Mouse (Mus musculus) MEL (cell line): Measurements from ENCODE around the gene Hsd3b7. TPM values are rescaled to one million over a fixed set of nuclear protein-coding genes. Genes with fewer than 3 reads are reported as not detected.

Experiments
- DNase-seq: peaks from one replicate; pipeline ENCODE4 v3.0.0; 2011; ENCODE audit warnings: low read depth, low spot score
- H3K27ac ChIP-seq: 2 replicates; pipeline ENCODE4 v1.5.1; 2012; ENCODE audit warnings: low read depth, mild to moderate bottlenecking, control low read depth, low read length, moderate library complexity; ENCODE audit not compliant: control insufficient read depth
- H3K27me3 ChIP-seq, 2 experiments: fragments of 150-350 bp in 1 of 2; sonication (generic) in 1 of 2; 2 replicates each; pipeline ENCODE4 v1.6.1; 2012; ENCODE audit warnings: low read length in 2 of 2, mild to moderate bottlenecking in 2 of 2, improper control_type of control experiment in 1 of 2, moderate library complexity in 1 of 2; ENCODE audit not compliant: insufficient read depth in 2 of 2, control insufficient read depth in 1 of 2
- H3K36me3 ChIP-seq, 2 experiments: 2 replicates each; pipeline ENCODE4 v1.6.1; 2012 to 2014; ENCODE audit warnings: low read length in 2 of 2, improper control_type of control experiment in 1 of 2, inconsistent platforms in 1 of 2, mild to moderate bottlenecking in 1 of 2; ENCODE audit not compliant: insufficient read depth in 2 of 2, control insufficient read depth in 1 of 2
- H3K4me1 ChIP-seq, 2 experiments: fragments of 150-350 bp in 1 of 2; sonication (generic) in 1 of 2; 2 replicates each; pipeline ENCODE4 v1.6.1; 2012; ENCODE audit warnings: low read length in 2 of 2, improper control_type of control experiment in 1 of 2, mild to moderate bottlenecking in 1 of 2; ENCODE audit not compliant: insufficient read depth in 2 of 2, control insufficient read depth in 1 of 2
- H3K4me3 ChIP-seq, 2 experiments: fragments of 150-350 bp in 1 of 2; sonication (generic) in 1 of 2; 2 replicates each; pipeline ENCODE4 v1.5.1; 2012; ENCODE audit warnings: low read depth in 2 of 2, low read length in 2 of 2, mild to moderate bottlenecking in 2 of 2, moderate library complexity in 2 of 2, control low read depth in 1 of 2, improper control_type of control experiment in 1 of 2; ENCODE audit not compliant: control insufficient read depth in 1 of 2, insufficient read depth in 1 of 2
- H3K79me2 ChIP-seq: 2 replicates; pipeline ENCODE4 v1.6.1; 2012; ENCODE audit warnings: mild to moderate bottlenecking, low read length, moderate library complexity; ENCODE audit not compliant: control insufficient read depth, poor library complexity, insufficient read depth
- H3K9ac ChIP-seq: 2 replicates; pipeline ENCODE4 v1.6.1; 2012; ENCODE audit warnings: low read depth, mild to moderate bottlenecking, control low read depth, low read length, moderate library complexity; ENCODE audit not compliant: control insufficient read depth, poor library complexity, severe bottlenecking
- H3K9me3 ChIP-seq: fragments of 150-350 bp; sonication (generic); replicated peaks from 2 replicates; pipeline ENCODE4 v1.6.1; 2012; ENCODE audit warnings: mild to moderate bottlenecking, low read length, improper control_type of control experiment, moderate library complexity; ENCODE audit not compliant: insufficient read depth
- BHLHE40 ChIP-seq: IDR thresholded peaks from 2 replicates; pipeline ENCODE4 v1.6.1; 2012; ENCODE audit warnings: low read depth, mild to moderate bottlenecking, inconsistent platforms, low read length, improper control_type of control experiment, borderline replicate concordance
- CHD2 ChIP-seq: IDR thresholded peaks from 2 replicates; pipeline ENCODE4 v1.6.1; 2011; ENCODE audit warnings: low read length, improper control_type of control experiment
- E2F4 ChIP-seq: IDR thresholded peaks from 2 replicates; pipeline ENCODE4 v1.6.1; 2011; ENCODE audit warnings: low read depth, low read length, improper control_type of control experiment, borderline replicate concordance
- ELF1 ChIP-seq: IDR thresholded peaks from 2 replicates; pipeline ENCODE4 v1.6.1; 2014; ENCODE audit warnings: low read depth, mild to moderate bottlenecking, inconsistent platforms, low read length, improper control_type of control experiment, moderate library complexity
- EP300 ChIP-seq, 2 experiments: IDR thresholded peaks; 2 replicates each; pipeline ENCODE4 v1.6.1; 2011; ENCODE audit warnings: improper control_type of control experiment in 2 of 2, low read length in 2 of 2, low read depth in 1 of 2, mild to moderate bottlenecking in 1 of 2
- ETS1 ChIP-seq: IDR thresholded peaks from 2 replicates; pipeline ENCODE4 v1.6.1; 2012; ENCODE audit warnings: low read depth, mild to moderate bottlenecking, inconsistent platforms, low read length, improper control_type of control experiment, moderate library complexity
- GATA1 ChIP-seq: IDR thresholded peaks from 2 replicates; pipeline ENCODE4 v1.6.1; 2011; ENCODE audit warnings: low read depth, low read length, improper control_type of control experiment
- HCFC1 ChIP-seq: IDR thresholded peaks from 2 replicates; pipeline ENCODE4 v1.6.1; 2012; ENCODE audit warnings: low read depth, mild to moderate bottlenecking, inconsistent platforms, low read length, improper control_type of control experiment, moderate library complexity
- JUND ChIP-seq: IDR thresholded peaks from 2 replicates; pipeline ENCODE4 v1.6.1; 2011; ENCODE audit warnings: low read depth, mild to moderate bottlenecking, improper control_type of control experiment, low read length
- MAFK ChIP-seq: IDR thresholded peaks from 2 replicates; pipeline ENCODE4 v1.6.1; 2011; ENCODE audit warnings: low read depth, mild to moderate bottlenecking, low read length, improper control_type of control experiment, borderline replicate concordance
- MAX ChIP-seq: IDR thresholded peaks from 2 replicates; pipeline ENCODE4 v1.6.1; 2011; ENCODE audit warnings: low read length, improper control_type of control experiment
- MAZ ChIP-seq: IDR thresholded peaks from 2 replicates; pipeline ENCODE4 v1.6.1; 2012; ENCODE audit warnings: low read depth, mild to moderate bottlenecking, inconsistent platforms, low read length, improper control_type of control experiment
- MEF2A ChIP-seq: IDR thresholded peaks from 2 replicates; pipeline ENCODE4 v1.6.1; 2014; ENCODE audit warnings: low read depth, mild to moderate bottlenecking, inconsistent platforms, low read length, improper control_type of control experiment; ENCODE audit not compliant: poor library complexity, insufficient replicate concordance, severe bottlenecking; ENCODE audit errors: extremely low read depth
- MXI1 ChIP-seq: IDR thresholded peaks from 2 replicates; pipeline ENCODE4 v1.6.1; 2011; ENCODE audit warnings: mild to moderate bottlenecking, low read depth, low read length, improper control_type of control experiment
- MYB ChIP-seq: IDR thresholded peaks from 2 replicates; pipeline ENCODE4 v1.6.1; 2011; ENCODE audit warnings: mild to moderate bottlenecking, low read depth, low read length, improper control_type of control experiment
- MYC ChIP-seq: IDR thresholded peaks from 2 replicates; pipeline ENCODE4 v1.6.1; 2011; ENCODE audit warnings: low read depth, mild to moderate bottlenecking, low read length, improper control_type of control experiment, moderate library complexity
- NELFE ChIP-seq: IDR thresholded peaks from 2 replicates; pipeline ENCODE4 v1.6.1; 2011; ENCODE audit warnings: low read depth, low read length, improper control_type of control experiment
- NRF1 ChIP-seq: IDR thresholded peaks from 2 replicates; pipeline ENCODE4 v1.6.1; 2014; ENCODE audit warnings: low read depth, mild to moderate bottlenecking, inconsistent platforms, low read length, improper control_type of control experiment, moderate library complexity; ENCODE audit not compliant: poor library complexity, insufficient read depth, severe bottlenecking
- POLR2A ChIP-seq, 2 experiments: IDR thresholded peaks; 2 replicates each; pipeline ENCODE4 v1.6.1; 2011 to 2012; ENCODE audit warnings: low read length in 2 of 2, mild to moderate bottlenecking in 2 of 2, control low read depth in 1 of 2, improper control_type of control experiment in 1 of 2, low read depth in 1 of 2, moderate library complexity in 1 of 2; ENCODE audit not compliant: control insufficient read depth in 1 of 2, insufficient read depth in 1 of 2, poor library complexity in 1 of 2
- POLR2AphosphoS5 ChIP-seq: IDR thresholded peaks from 2 replicates; pipeline ENCODE4 v1.6.1; 2012; ENCODE audit warnings: low read depth, borderline replicate concordance, mild to moderate bottlenecking, inconsistent platforms, low read length, moderate library complexity, mixed read lengths
- RAD21 ChIP-seq: IDR thresholded peaks from 2 replicates; pipeline ENCODE4 v1.6.1; 2011; ENCODE audit warnings: mild to moderate bottlenecking, low read depth, low read length, improper control_type of control experiment
- RCOR1 ChIP-seq: IDR thresholded peaks from 2 replicates; pipeline ENCODE4 v1.6.1; 2012; ENCODE audit warnings: low read depth, mild to moderate bottlenecking, inconsistent platforms, low read length, improper control_type of control experiment
- SIN3A ChIP-seq: IDR thresholded peaks from 2 replicates; pipeline ENCODE4 v1.6.1; 2012; ENCODE audit warnings: low read length, improper control_type of control experiment, inconsistent platforms
- SMC3 ChIP-seq: IDR thresholded peaks from 2 replicates; pipeline ENCODE4 v1.6.1; 2011; ENCODE audit warnings: low read depth, low read length, improper control_type of control experiment
- TAL1 ChIP-seq: IDR thresholded peaks from 2 replicates; pipeline ENCODE4 v1.6.1; 2012; ENCODE audit warnings: mild to moderate bottlenecking, inconsistent platforms, low read length, moderate library complexity, mixed read lengths
- UBTF ChIP-seq: IDR thresholded peaks from 2 replicates; pipeline ENCODE4 v1.6.1; 2012; ENCODE audit warnings: low read depth, mild to moderate bottlenecking, inconsistent platforms, low read length, improper control_type of control experiment, moderate library complexity, borderline replicate concordance; ENCODE audit not compliant: insufficient read depth
- USF1 ChIP-seq: IDR thresholded peaks from 2 replicates; pipeline ENCODE4 v1.6.1; 2014; ENCODE audit warnings: low read depth, mild to moderate bottlenecking, inconsistent platforms, low read length, improper control_type of control experiment, moderate library complexity
- ZC3H11A ChIP-seq: IDR thresholded peaks from 2 replicates; pipeline ENCODE4 v1.6.1; 2012; ENCODE audit warnings: low read depth, mild to moderate bottlenecking, inconsistent platforms, low read length, improper control_type of control experiment
- ZKSCAN1 ChIP-seq: IDR thresholded peaks from 2 replicates; pipeline ENCODE4 v1.6.1; 2012; ENCODE audit warnings: low read depth, mild to moderate bottlenecking, inconsistent platforms, low read length, improper control_type of control experiment, moderate library complexity
- ZNF384 ChIP-seq: IDR thresholded peaks from 2 replicates; pipeline ENCODE4 v1.6.1; 2012; ENCODE audit warnings: low read depth, mild to moderate bottlenecking, inconsistent platforms, low read length, improper control_type of control experiment
- polyA plus RNA-seq, 2 experiments: library from polyadenylated mRNA; stranded (reverse) in 1 of 2; unstranded in 1 of 2; fragments of >175 nt in 1 of 2; fragments of >200 nt in 1 of 2; gene quantifications; 2 replicates each; pipeline versions ENCODE4 v1.2.1 to v1.2.4; 2012; ENCODE audit warnings: low replicate concordance in 2 of 2, low read depth in 1 of 2; ENCODE audit not compliant: insufficient read length in 2 of 2, insufficient read depth in 1 of 2, missing spikeins in 1 of 2
- total RNA-seq: library from RNA; depleted of rRNA; stranded (reverse); fragments of 300-350 nt; gene quantifications from 2 replicates; pipeline ENCODE4 v1.2.3, GENCODE M21; 2012

The Hsd3b7 gene
- total and polyA plus RNA-seq, 3 experiments, result 0.75 to 1.4 TPM; not detected in 1

- peak; percentile 3; the same call in 1 of the 2 replicates for TF ChIP-seq ZNF384
- no peak for TF ChIP-seq RCOR1
- 0 out of 2 replicates have a peak, but pooled peaks have one; percentile 19 for TF ChIP-seq MYC
Measured at GRCm38 (mm10) chr7:127776878-127777473, 23.4 kb upstream of the Hsd3b7 start (continued).

GRCm38 (mm10) chr7:127777474-127778266 lies 22.7 kb upstream of the Hsd3b7 start:
- Histone ChIP-seq H3K27ac (peak overlapping the region; percentile 87), H3K79me2 (peaks cover 19% of the 10 kb centered on the region), H3K36me3 (peaks cover 24% of the 10 kb centered on the region in 2 experiments), H3K27me3 (no peaks in the 10 kb centered on the region), H3K4me3 (peak overlapping the region; percentile 59 to 83), H3K9ac (peak overlapping the region; percentile 95), H3K9me3 (no peaks in the 10 kb centered on the region), H3K4me1 (peaks cover 0 to 10% of the 10 kb centered on the region in 2 experiments; a peak in 3 of 4 replicates)
- no peak for TF ChIP-seq ZC3H11A
- peak; percentile 61 for TF ChIP-seq NRF1
- TF ChIP-seq BHLHE40, result no peak
- no peak for TF ChIP-seq HCFC1
- no peak for TF ChIP-seq MYC
- TF ChIP-seq POLR2A (IDR thresholded peaks at IDR 0.05; ENCODE audit: control insufficient read depth in 1 of 2, insufficient read depth in 1 of 2, low read depth in 1 of 2, low read length in 2 of 2, poor library complexity in 1 of 2), result peak; percentile 41 to 44; a peak in 1 of 4 replicates
- TF ChIP-seq RAD21, result no peak
- no peak; the same call in 1 of the 2 replicates for TF ChIP-seq MAX
- TF ChIP-seq RCOR1, result no peak
- peak; percentile 47 for TF ChIP-seq NELFE
- TF ChIP-seq MEF2A, result no peak
- no peak for TF ChIP-seq EP300 (IDR thresholded peaks at IDR 0.05; ENCODE audit: low read depth in 1 of 2, low read length in 2 of 2)
- no peak for TF ChIP-seq ELF1
- no peak for TF ChIP-seq ZKSCAN1
- no peak for TF ChIP-seq GATA1
- TF ChIP-seq SMC3, result peak; percentile 6; the same call in 1 of the 2 replicates
- 0 out of 2 replicates have a peak, but pooled peaks have one; percentile 26 for TF ChIP-seq E2F4
- no peak for TF ChIP-seq JUND
- no peak for TF ChIP-seq TAL1
- no peak for TF ChIP-seq ETS1
- TF ChIP-seq MAFK, result no peak
- TF ChIP-seq USF1, result no peak
- TF ChIP-seq MAZ, result no peak; the same call in 1 of the 2 replicates
- no peak for TF ChIP-seq POLR2AphosphoS5
- TF ChIP-seq MXI1, result no peak; the same call in 1 of the 2 replicates
- peak; percentile 25; the same call in 1 of the 2 replicates for TF ChIP-seq SIN3A
- no peak for TF ChIP-seq MYB
- no peak for TF ChIP-seq CHD2
- TF ChIP-seq UBTF, result no peak
- DNase-seq, result peak; percentile 70
